10 mouse cellular contexts compared by ENCODE assay signal in the genomic region with DNA sequence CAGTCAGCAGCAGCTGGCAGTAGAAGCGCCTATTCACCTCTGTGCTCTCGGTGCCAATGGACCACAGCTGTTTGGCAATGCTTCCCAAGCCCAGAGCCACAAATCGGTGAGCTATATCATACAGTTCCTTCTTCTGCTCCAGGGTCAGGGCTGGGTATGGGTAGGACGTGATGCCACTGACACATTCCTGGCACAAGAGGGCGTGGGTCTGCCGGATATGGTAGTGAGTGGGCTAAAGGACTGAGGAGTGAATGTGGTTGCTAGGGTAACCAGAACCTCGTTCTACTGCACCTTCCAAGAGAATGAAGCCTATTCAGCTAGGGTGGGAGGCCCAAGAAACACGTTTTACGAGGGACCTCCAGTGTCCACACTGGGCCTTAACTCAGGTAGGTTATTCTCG. TPM values are rescaled to one million over a fixed set of nuclear protein-coding genes. Genes with fewer than 3 reads are reported as not detected.
DNase-seq lines count a peak whose midpoint lies in the region; ATAC-seq lines count a peak whose summit lies in the region.
"Had no signal": no experiment of that assay in that cellular context is flagged by ENCODE, and none has a peak within 500 bp of the region (broad histone marks: within the 10 kb centered on the region; RNA-seq: fewer than 3 reads in every experiment).

No protein-coding gene starts in this region.

- no peaks in the 10 kb centered on the region for H3K36me3 ChIP-seq in heart, embryonic 11.5 days (ENCODE audit: control insufficient read depth, insufficient read depth, low read length)
- H3K36me3 ChIP-seq: liver, embryonic 12.5 days had no signal

- ATAC-seq in heart, embryonic 11.5 days (replicated peaks; ENCODE audit: insufficient number of reproducible peaks, low FRiP score, low TSS enrichment) = no peak
- ATAC-seq: liver, embryonic 12.5 days had no signal

- H3K27me3 ChIP-seq in heart, embryonic 11.5 days (ENCODE audit: control insufficient read depth, insufficient read depth, low read length) = no peaks in the 10 kb centered on the region
- H3K27me3 ChIP-seq: liver, embryonic 12.5 days had no signal

- 55% methylated on average over 10 of the region's 10 CpGs for WGBS in heart, embryonic 11.5 days (ENCODE audit: insufficient replicate concordance)

- H3K4me3 ChIP-seq in heart, embryonic 11.5 days (ENCODE audit: low read depth, low read length) = no peak overlapping the region
- H3K4me3 ChIP-seq: liver, embryonic 12.5 days had no signal

- H3K4me2 ChIP-seq in heart, embryonic 11.5 days = no peak overlapping the region
- H3K4me2 ChIP-seq: liver, embryonic 12.5 days had no signal

- H3K9me3 ChIP-seq in heart, embryonic 11.5 days (replicated peaks; ENCODE audit: control insufficient read depth, low read length) = no peaks in the 10 kb centered on the region
- H3K9me3 ChIP-seq: liver, embryonic 12.5 days had no signal

- DNase-seq in heart, postnatal 4 days = peak; percentile 5
- DNase-seq in retina, postnatal 1 day = peak; percentile 2
- no peak for DNase-seq in retina, embryonic 14.5 days (ENCODE audit: low spot score)
- peak; percentile 2 for DNase-seq in adrenal gland, postnatal 25 days
- peak; percentile 15 for DNase-seq in mesoderm, embryonic 11.5 days (ENCODE audit: low read depth, low spot score)
- DNase-seq in layer of hippocampus, adult 11-12 months (ENCODE audit: low spot score) = no peak
- no peak for DNase-seq in frontal cortex, adult 2 months (ENCODE audit: extremely low spot score in 1 of 2, low spot score in 1 of 2)

- no peaks in the 10 kb centered on the region for H3K4me1 ChIP-seq in heart, embryonic 11.5 days (ENCODE audit: control insufficient read depth, insufficient read depth, low read length)
- H3K4me1 ChIP-seq: liver, embryonic 12.5 days had no signal

- H3K27ac ChIP-seq in heart, embryonic 11.5 days (ENCODE audit: low read depth, low read length) = no peak overlapping the region
- H3K27ac ChIP-seq: liver, embryonic 12.5 days had no signal

- no peak overlapping the region for H3K9ac ChIP-seq in heart, embryonic 11.5 days (ENCODE audit: low read depth, low read length)
- H3K9ac ChIP-seq: liver, embryonic 12.5 days had no signal

RNA-seq across cellular contexts. Expression of gene Phex, which starts 36.3 kb away (rescaled TPM):
- total RNA-seq in heart, postnatal 4 days (2021) = under 1 TPM; 0.17 to 0.18 TPM
- 0.20 and 0.33 TPM in 2 replicates for polyA plus RNA-seq in heart, embryonic 11.5 days (2014; fragmentation: Nextera tagmentation; extraction: Ambion mirVana)
- total RNA-seq in adrenal gland, postnatal 25 days (2021) = 0.21 TPM in 1 of 2 replicates, not detected in the other
- polyA plus RNA-seq in frontal cortex, adult 2 months (2012; rRNA removed) = 0.42 and 0.53 TPM in 2 replicates
- total RNA-seq: monocyte, adult 5-6 weeks had no signal

Comparison
In these comparisons a context has a peak if more than half of its experiments do, and no peak if none do; other contexts are left out.
1. DNase-seq: peak in heart, postnatal 4 days (single experiment), retina, postnatal 1 day (single experiment), adrenal gland, postnatal 25 days (single experiment) and mesoderm, embryonic 11.5 days (single experiment); none in retina, embryonic 14.5 days (single experiment), layer of hippocampus, adult 11-12 months (single experiment) and frontal cortex, adult 2 months (0 of 2).